Mouse (Mus musculus): ENCODE data around the gene Slc5a5.

GRCm38 (mm10) chr8:70876382-70876781 is 16.2 kb downstream of the Slc5a5 start:
- TF ChIP-seq CTCF (IDR thresholded peaks at IDR 0.05; ENCODE audit: borderline replicate concordance, control insufficient read depth, extremely low read depth, insufficient read depth, low read length, poor library complexity) (no peak), POLR2A (IDR thresholded peaks at IDR 0.05; ENCODE audit: control insufficient read depth, extremely low read depth, insufficient read depth, low read length, poor library complexity) (no peak)

Measured in thymus, adult 2 months (tissue).